Mouse (Mus musculus): Measurements from ENCODE around the gene Gm28047. TPM values are rescaled to one million over a fixed set of nuclear protein-coding genes. Genes with fewer than 3 reads are reported as not detected.
"Not testable (repeated sequence)": the region's sequence is repeated elsewhere in the genome, so short reads cannot be mapped to it uniquely, and the experiment has no call there.

Gm28047 gene
- polyA plus RNA-seq, 1 experiment from 2014 or later, result not detected

DNA sequence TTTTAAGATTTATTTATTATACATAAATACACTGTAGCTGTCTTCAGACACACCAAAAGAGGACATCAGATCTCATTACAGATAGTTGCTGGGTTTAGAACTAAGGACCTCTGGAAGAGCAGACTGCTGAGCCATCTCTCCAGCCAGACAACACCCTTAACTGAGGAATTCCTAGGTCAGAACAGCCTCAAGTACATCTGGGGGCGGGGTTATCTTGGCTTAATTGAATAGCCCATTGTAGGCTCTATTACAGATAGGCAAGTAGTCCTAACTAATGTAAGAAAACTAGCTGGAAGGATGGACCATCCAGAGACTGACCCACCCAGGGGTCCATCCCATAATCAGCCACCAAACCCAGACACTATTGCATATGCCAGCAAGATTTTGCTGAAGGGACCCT, 16.3 kb downstream of the Gm28047 start:
- H3K9ac ChIP-seq (ENCODE audit: low read length); H3K9me3 ChIP-seq (replicated peaks; ENCODE audit: control insufficient read depth, low read length); H3K4me2 ChIP-seq (ENCODE audit: low read depth, low read length); ATAC-seq (replicated peaks; ENCODE audit: extremely low read depth, insufficient read depth, low FRiP score); H3K36me3 ChIP-seq (ENCODE audit: control insufficient read depth, insufficient read depth); H3K27me3 ChIP-seq (ENCODE audit: control insufficient read depth, insufficient read depth, low read length); H3K4me1 ChIP-seq (ENCODE audit: control insufficient read depth, insufficient read depth, low read length); H3K4me3 ChIP-seq (ENCODE audit: low read length); H3K27ac ChIP-seq (ENCODE audit: low read length): not testable (repeated sequence)
- 53% methylated on average over 1 of the region's 1 CpGs for WGBS

DNA sequence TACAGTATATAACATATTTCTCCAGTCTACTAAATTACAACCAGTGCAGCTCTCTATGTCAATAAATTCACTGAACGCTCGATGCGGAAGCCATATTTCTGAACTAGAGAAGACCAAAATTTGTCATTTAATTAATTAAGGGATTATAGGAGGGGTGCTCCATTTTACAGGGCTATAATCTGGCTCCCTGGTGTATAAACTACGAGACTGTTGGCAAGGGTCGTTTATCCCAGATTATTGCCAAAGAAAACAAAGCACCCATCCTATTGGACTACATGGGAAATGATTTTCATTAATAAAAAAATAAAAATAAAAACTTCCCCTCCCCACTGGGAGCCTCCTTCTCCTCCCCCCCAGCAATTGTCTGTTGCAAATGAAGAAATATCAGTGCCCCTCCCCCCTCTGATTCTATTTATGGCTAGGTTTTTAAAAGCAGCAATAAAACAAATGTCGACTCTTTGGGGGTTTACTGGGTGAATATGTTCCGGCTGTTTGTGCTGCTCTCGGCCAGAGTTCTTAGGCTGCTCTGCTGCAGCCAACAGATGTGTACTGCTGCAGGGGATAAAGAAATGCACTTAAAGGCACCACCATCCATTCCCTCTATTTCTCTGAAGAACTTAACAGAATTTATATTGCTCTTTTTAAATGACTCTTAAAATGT, 30.7 kb downstream of the Gm28047 start:
- peak overlapping the region; percentile 36; the same call in 1 of the 2 replicates for H3K4me2 ChIP-seq (ENCODE audit: low read depth, low read length)
- no peaks in the 10 kb centered on the region for H3K9me3 ChIP-seq (replicated peaks; ENCODE audit: control insufficient read depth, low read length)
- 58% methylated on average over 8 of the region's 8 CpGs for WGBS
- H3K4me3 ChIP-seq (ENCODE audit: low read length), result no peak overlapping the region
- ATAC-seq (replicated peaks; ENCODE audit: extremely low read depth, insufficient read depth, low FRiP score), result no peak
- H3K9ac ChIP-seq (ENCODE audit: low read length), result peak overlapping the region; percentile 25; the same call in 1 of the 2 replicates
- no peaks in the 10 kb centered on the region for H3K27me3 ChIP-seq (ENCODE audit: control insufficient read depth, insufficient read depth, low read length)
- peaks cover 10% of the 10 kb centered on the region for H3K4me1 ChIP-seq (ENCODE audit: control insufficient read depth, insufficient read depth, low read length)
- peak overlapping the region; percentile 23; the same call in 1 of the 2 replicates for H3K27ac ChIP-seq (ENCODE audit: low read length)
- peaks cover 4% of the 10 kb centered on the region; the same call in 1 of the 2 replicates for H3K36me3 ChIP-seq (ENCODE audit: control insufficient read depth, insufficient read depth)

DNA sequence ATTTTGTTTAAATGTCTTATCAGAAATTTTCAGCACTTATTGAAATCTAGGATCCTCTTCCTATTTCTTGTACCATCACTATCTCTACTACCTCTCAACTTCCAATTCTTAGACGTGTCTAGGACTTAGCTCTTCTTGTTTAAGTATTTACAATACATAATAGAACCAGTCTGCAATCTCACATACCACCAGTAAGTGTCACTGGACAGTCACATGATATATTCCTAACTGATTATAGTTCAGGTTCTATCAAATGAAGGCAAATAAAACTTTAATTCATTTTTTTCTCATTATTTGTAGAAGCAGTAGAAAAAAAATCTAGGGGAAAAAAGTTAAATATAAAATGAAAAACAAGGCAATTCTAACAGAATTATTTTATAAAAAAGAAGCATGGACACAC, 32.2 kb downstream of the Gm28047 start:
- no peak overlapping the region for H3K4me3 ChIP-seq (ENCODE audit: low read length)
- no peaks in the 10 kb centered on the region for H3K27me3 ChIP-seq (ENCODE audit: control insufficient read depth, insufficient read depth, low read length)
- 35% methylated on average over 1 of the region's 1 CpGs for WGBS

DNA sequence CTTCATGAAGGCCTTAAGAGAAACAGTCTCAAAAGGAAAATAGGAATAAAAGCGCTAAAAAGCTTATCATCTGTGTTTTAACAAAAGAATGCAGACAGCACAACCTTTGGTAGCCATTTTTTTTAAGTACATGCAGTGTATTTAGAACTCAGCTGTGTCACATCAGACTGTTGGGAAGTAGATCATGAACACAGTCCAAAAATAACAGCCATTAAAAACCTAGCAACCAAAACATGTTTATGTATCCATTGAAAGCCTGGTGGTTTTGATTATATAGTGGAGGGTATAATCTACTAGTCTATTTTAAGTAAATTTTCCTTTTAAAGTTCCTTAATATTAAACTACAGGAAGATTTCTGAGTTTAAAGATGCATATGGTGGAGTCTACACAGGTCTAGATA, 34.3 kb downstream of the Gm28047 start:
- WGBS, result 67% methylated on average over 1 of the region's 1 CpGs
- ATAC-seq (replicated peaks; ENCODE audit: extremely low read depth, insufficient read depth, low FRiP score), result peak; percentile 41; the same call in 1 of the 2 replicates
- peaks cover 5% of the 10 kb centered on the region; the same call in 1 of the 2 replicates for H3K36me3 ChIP-seq (ENCODE audit: control insufficient read depth, insufficient read depth)
- H3K4me2 ChIP-seq (ENCODE audit: low read depth, low read length), result no peak overlapping the region
- peak overlapping the region; percentile 66; the same call in 1 of the 2 replicates for H3K27ac ChIP-seq (ENCODE audit: low read length)
- no peaks in the 10 kb centered on the region for H3K27me3 ChIP-seq (ENCODE audit: control insufficient read depth, insufficient read depth, low read length)
- no peak overlapping the region for H3K9ac ChIP-seq (ENCODE audit: low read length)
- peaks cover 10% of the 10 kb centered on the region for H3K4me1 ChIP-seq (ENCODE audit: control insufficient read depth, insufficient read depth, low read length)
- no peak overlapping the region for H3K4me3 ChIP-seq (ENCODE audit: low read length)
- H3K9me3 ChIP-seq (replicated peaks; ENCODE audit: control insufficient read depth, low read length), result no peaks in the 10 kb centered on the region

More for the DNA sequence above, 32.2 kb downstream of the Gm28047 start:
- H3K4me2 ChIP-seq (ENCODE audit: low read depth, low read length), result no peak overlapping the region
- peaks cover 10% of the 10 kb centered on the region for H3K4me1 ChIP-seq (ENCODE audit: control insufficient read depth, insufficient read depth, low read length)
- no peak overlapping the region for H3K9ac ChIP-seq (ENCODE audit: low read length)
- no peak overlapping the region for H3K27ac ChIP-seq (ENCODE audit: low read length)
- H3K9me3 ChIP-seq (replicated peaks; ENCODE audit: control insufficient read depth, low read length), result no peaks in the 10 kb centered on the region
- ATAC-seq (replicated peaks; ENCODE audit: extremely low read depth, insufficient read depth, low FRiP score), result no peak
- peaks cover 5% of the 10 kb centered on the region; the same call in 1 of the 2 replicates for H3K36me3 ChIP-seq (ENCODE audit: control insufficient read depth, insufficient read depth)

DNA sequence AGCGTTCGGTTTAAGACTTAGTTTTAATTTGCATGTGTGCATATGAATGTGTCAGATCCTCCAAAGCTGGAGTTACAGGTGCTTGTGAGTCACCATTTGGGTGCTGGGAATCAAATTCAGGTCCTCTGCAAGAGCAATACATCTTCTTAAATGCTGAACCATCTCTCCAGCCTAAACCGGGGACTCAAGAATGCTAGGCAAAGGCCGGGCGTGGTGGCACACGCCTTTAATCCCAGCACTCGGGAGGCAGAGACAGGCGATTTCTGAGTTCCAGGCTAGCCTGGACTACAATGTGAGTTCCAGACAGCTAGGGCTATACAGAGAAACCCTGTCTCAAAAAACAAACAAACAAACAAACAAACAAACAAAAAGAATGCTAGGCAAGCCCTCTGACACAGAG, 35.0 kb downstream of the Gm28047 start:
- H3K9ac ChIP-seq (ENCODE audit: low read length), result no peak overlapping the region
- 97% methylated on average over 8 of the region's 8 CpGs for WGBS
- H3K4me1 ChIP-seq (ENCODE audit: control insufficient read depth, insufficient read depth, low read length), result peaks cover 10% of the 10 kb centered on the region
- no peak overlapping the region; the same call in 1 of the 2 replicates for H3K27ac ChIP-seq (ENCODE audit: low read length)
- no peaks in the 10 kb centered on the region for H3K9me3 ChIP-seq (replicated peaks; ENCODE audit: control insufficient read depth, low read length)
- H3K4me3 ChIP-seq (ENCODE audit: low read length), result no peak overlapping the region
- ATAC-seq (replicated peaks; ENCODE audit: extremely low read depth, insufficient read depth, low FRiP score), result no peak
- H3K27me3 ChIP-seq (ENCODE audit: control insufficient read depth, insufficient read depth, low read length), result no peaks in the 10 kb centered on the region
- H3K36me3 ChIP-seq (ENCODE audit: control insufficient read depth, insufficient read depth), result peaks cover 5% of the 10 kb centered on the region; the same call in 1 of the 2 replicates
- no peak overlapping the region for H3K4me2 ChIP-seq (ENCODE audit: low read depth, low read length)

DNA sequence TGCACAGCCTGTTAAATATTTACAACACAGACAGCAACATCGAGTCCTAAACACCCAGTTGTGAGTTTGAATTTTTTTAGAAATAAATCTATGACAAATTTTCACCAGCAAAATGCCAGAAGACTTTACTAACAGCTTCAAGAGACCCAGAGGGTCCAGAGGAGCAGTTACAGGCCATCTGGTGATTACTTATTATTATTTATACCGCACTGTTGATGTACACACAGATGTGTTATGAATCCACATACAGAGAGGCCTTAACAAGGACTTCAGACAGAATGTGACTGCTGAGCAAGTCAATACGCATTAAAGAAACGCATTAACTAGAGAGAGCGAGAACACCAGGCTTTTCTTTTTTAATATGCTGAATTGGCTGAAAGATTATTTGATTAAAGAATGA, 39.4 kb downstream of the Gm28047 start:
- Histone ChIP-seq H3K36me3 (ENCODE audit: control insufficient read depth, insufficient read depth) (peaks cover 5% of the 10 kb centered on the region; the same call in 1 of the 2 replicates), H3K27me3 (ENCODE audit: control insufficient read depth, insufficient read depth, low read length) (no peaks in the 10 kb centered on the region), H3K4me2 (ENCODE audit: low read depth, low read length) (no peak overlapping the region), H3K4me1 (ENCODE audit: control insufficient read depth, insufficient read depth, low read length) (peaks cover 3% of the 10 kb centered on the region), H3K4me3 (ENCODE audit: low read length) (no peak overlapping the region), H3K9me3 (replicated peaks; ENCODE audit: control insufficient read depth, low read length) (no peaks in the 10 kb centered on the region), H3K9ac (ENCODE audit: low read length) (no peak overlapping the region), H3K27ac (ENCODE audit: low read length) (no peak overlapping the region)
- no peak for ATAC-seq (replicated peaks; ENCODE audit: extremely low read depth, insufficient read depth, low FRiP score)
- WGBS, result 91% methylated on average over 5 of the region's 5 CpGs

DNA sequence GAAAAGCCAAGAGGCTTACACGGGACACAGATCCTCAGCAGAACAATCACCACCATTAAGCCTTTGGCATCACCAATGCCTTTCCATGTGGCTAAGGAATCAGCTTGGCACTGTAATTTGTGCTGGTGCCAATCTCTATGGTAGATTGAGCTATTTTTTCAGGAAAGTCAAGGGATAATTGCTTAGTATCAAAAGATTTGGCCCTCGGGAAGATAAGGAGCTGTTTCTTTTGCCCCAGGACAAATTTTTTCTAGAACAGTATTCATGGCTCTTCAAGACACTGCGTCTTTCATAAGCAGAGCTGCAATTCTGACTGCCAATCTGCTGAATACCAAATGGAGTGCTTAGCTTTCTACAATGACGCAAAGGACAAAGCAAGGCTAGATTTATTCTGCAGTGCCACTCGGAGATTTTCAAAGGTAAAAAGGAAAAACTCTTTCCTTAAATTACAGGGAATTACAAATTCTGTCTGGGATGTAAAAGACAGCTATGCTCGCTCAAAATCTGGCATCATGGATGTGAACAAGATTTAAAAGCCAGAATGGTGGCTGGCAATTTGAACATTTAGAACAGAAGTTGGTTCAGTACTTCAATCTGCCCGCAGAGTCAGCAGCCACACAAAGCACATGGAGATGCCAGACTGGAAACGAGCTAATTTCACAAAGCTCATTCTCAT, 41.0 kb downstream of the Gm28047 start:
- WGBS, result 70% methylated on average over 8 of the region's 8 CpGs
- Histone ChIP-seq H3K4me1 (ENCODE audit: control insufficient read depth, insufficient read depth, low read length) (no peaks in the 10 kb centered on the region), H3K27ac (ENCODE audit: low read length) (no peak overlapping the region), H3K9me3 (replicated peaks; ENCODE audit: control insufficient read depth, low read length) (no peaks in the 10 kb centered on the region), H3K9ac (ENCODE audit: low read length) (no peak overlapping the region), H3K36me3 (ENCODE audit: control insufficient read depth, insufficient read depth) (0 out of 2 replicates have a peak, but pooled peaks cover 2% of the 10 kb centered on the region), H3K4me3 (ENCODE audit: low read length) (no peak overlapping the region), H3K4me2 (ENCODE audit: low read depth, low read length) (no peak overlapping the region), H3K27me3 (ENCODE audit: control insufficient read depth, insufficient read depth, low read length) (no peaks in the 10 kb centered on the region)
- no peak for ATAC-seq (replicated peaks; ENCODE audit: extremely low read depth, insufficient read depth, low FRiP score)

DNA sequence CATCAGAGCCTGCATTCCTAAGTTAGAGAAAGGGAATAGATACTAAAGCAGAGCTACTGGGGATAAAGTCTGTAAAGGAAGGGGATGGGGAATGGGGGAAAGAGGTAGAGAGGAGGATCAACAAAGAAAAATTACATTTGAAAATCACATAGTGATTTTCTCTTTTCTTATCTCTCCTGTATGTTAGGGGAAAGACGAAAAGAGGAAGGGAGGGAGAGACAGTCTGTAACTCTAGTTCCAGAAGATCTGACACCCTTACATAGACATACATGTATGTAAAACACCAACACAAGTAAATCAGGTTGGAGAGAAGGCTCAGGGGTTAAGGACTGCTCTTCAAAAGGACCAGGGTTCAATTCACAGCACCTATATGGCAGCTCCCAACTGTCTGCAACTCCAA, 43.7 kb downstream of the Gm28047 start:
- Histone ChIP-seq H3K27me3 (ENCODE audit: control insufficient read depth, insufficient read depth, low read length) (no peaks in the 10 kb centered on the region), H3K27ac (ENCODE audit: low read length) (no peak overlapping the region), H3K9ac (ENCODE audit: low read length) (no peak overlapping the region), H3K4me2 (ENCODE audit: low read depth, low read length) (no peak overlapping the region), H3K36me3 (ENCODE audit: control insufficient read depth, insufficient read depth) (no peaks in the 10 kb centered on the region), H3K4me3 (ENCODE audit: low read length) (no peak overlapping the region), H3K4me1 (ENCODE audit: control insufficient read depth, insufficient read depth, low read length) (no peaks in the 10 kb centered on the region), H3K9me3 (replicated peaks; ENCODE audit: control insufficient read depth, low read length) (no peaks in the 10 kb centered on the region)
- WGBS, result 65% methylated on average over 1 of the region's 1 CpGs
- ATAC-seq (replicated peaks; ENCODE audit: extremely low read depth, insufficient read depth, low FRiP score), result no peak

DNA sequence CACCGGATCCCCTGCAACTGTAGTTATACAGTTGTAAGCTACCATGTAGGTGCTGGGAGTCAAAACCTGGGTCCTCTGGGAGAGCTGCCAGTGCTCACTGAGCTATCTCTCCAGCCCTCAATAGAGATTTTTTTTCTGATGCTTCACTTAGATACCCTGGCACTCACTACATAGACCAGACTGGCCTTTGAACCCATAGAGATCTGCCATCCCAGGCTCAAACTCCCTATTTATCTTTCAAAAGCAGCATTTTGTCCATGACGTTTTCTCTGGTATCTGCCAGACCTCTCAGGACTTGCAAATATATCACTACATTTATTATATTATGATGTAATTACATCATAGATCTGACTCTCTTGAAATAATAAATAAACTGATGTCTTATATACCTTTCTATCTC, 46.5 kb downstream of the Gm28047 start:
- 0 out of 2 replicates have a peak, but pooled peaks cover 2% of the 10 kb centered on the region for H3K36me3 ChIP-seq (ENCODE audit: control insufficient read depth, insufficient read depth)
- no peak for ATAC-seq (replicated peaks; ENCODE audit: extremely low read depth, insufficient read depth, low FRiP score)
- 81% methylated on average over 2 of the region's 2 CpGs for WGBS

More for the DNA sequence above, 46.5 kb downstream of the Gm28047 start:
- H3K4me3 ChIP-seq (ENCODE audit: low read length), result no peak overlapping the region
- no peaks in the 10 kb centered on the region for H3K27me3 ChIP-seq (ENCODE audit: control insufficient read depth, insufficient read depth, low read length)
- H3K27ac ChIP-seq (ENCODE audit: low read length), result no peak overlapping the region
- no peak overlapping the region for H3K9ac ChIP-seq (ENCODE audit: low read length)
- H3K4me1 ChIP-seq (ENCODE audit: control insufficient read depth, insufficient read depth, low read length), result no peaks in the 10 kb centered on the region
- H3K9me3 ChIP-seq (replicated peaks; ENCODE audit: control insufficient read depth, low read length), result no peaks in the 10 kb centered on the region
- no peak overlapping the region for H3K4me2 ChIP-seq (ENCODE audit: low read depth, low read length)

All from heart, embryonic 16.5 days (tissue).